Mouse (Mus musculus) kidney, postnatal 0 days (tissue): ENCODE data around the gene Sv2c. TPM values are rescaled to one million over a fixed set of nuclear protein-coding genes. Genes with fewer than 3 reads are reported as not detected.

ENCODE experiments used
- ATAC-seq: fragments of 200-750 bp; cut with Nextera tagmentation; replicated peaks from 2 replicates; pipeline ENCODE4 v1.8.0; 2017; ENCODE audit warnings: low read depth, moderate number of reproducible peaks, moderate TSS enrichment, moderate library complexity; ENCODE audit not compliant: low FRiP score
- DNase-seq: peaks from one replicate; pipeline ENCODE4 v3.0.0-alpha.2; 2016; ENCODE audit warnings: low spot score
- H3K27ac ChIP-seq: fragments of 300-500 bp; sonication (generic); 2 replicates; pipeline ENCODE4 v1.5.1; 2014; ENCODE audit warnings: mild to moderate bottlenecking
- H3K27me3 ChIP-seq: fragments of 300-500 bp; sonication (generic); 2 replicates; pipeline ENCODE4 v1.6.1; 2014; ENCODE audit warnings: low read length, mixed read lengths; ENCODE audit not compliant: insufficient read depth
- H3K36me3 ChIP-seq: fragments of 300-500 bp; sonication (generic); 2 replicates; pipeline ENCODE4 v1.6.1; 2014; ENCODE audit warnings: low read length, mixed read lengths; ENCODE audit not compliant: insufficient read depth
- H3K4me1 ChIP-seq: fragments of 300-500 bp; sonication (generic); replicated peaks from 2 replicates; pipeline ENCODE4 v1.6.1; 2014; ENCODE audit warnings: antibody characterized with exemption, low read length, mixed read lengths; ENCODE audit not compliant: insufficient read depth
- H3K4me2 ChIP-seq: fragments of 300-500 bp; sonication (generic); 2 replicates; pipeline ENCODE4 v1.6.1; 2014; ENCODE audit warnings: mild to moderate bottlenecking, low read length, moderate library complexity, mixed read lengths
- H3K4me3 ChIP-seq: fragments of 300-500 bp; sonication (generic); replicated peaks from 2 replicates; pipeline ENCODE4 v1.5.1; 2014; ENCODE audit warnings: low read depth, low read length
- H3K9ac ChIP-seq: fragments of 300-500 bp; sonication (generic); 2 replicates; pipeline ENCODE4 v1.6.1; 2014; ENCODE audit warnings: low read depth, low read length
- H3K9me3 ChIP-seq: fragments of 300-500 bp; sonication (generic); replicated peaks from 2 replicates; pipeline ENCODE4 v1.6.1; 2016; ENCODE audit warnings: low read length, inconsistent platforms, mixed read lengths
- CTCF ChIP-seq: IDR thresholded peaks from 2 replicates; pipeline ENCODE4 v1.5.1; 2016; ENCODE audit warnings: antibody characterized with exemption, low read depth, mild to moderate bottlenecking, moderate library complexity
- WGBS: fragments of 180-500 bp; shearing (Covaris S2); extraction: QIAGEN DNeasy Blood & Tissue Kit; methylation state at CpG from one replicate; pipeline ENCODE4 v1.1.7; 2014; 5-methylcytosine and 5-hydroxymethylcytosine counted together
- polyA plus RNA-seq: library from polyadenylated mRNA; unstranded; fragments of >200 nt; fragmentation: Nextera tagmentation; extraction: Ambion mirVana; gene quantifications from 2 replicates; pipeline ENCODE4 v1.2.1, GENCODE M21; 2015

Sv2c gene
- polyA plus RNA-seq, 1 experiment from 2014 or later = 0.39 TPM

DNA sequence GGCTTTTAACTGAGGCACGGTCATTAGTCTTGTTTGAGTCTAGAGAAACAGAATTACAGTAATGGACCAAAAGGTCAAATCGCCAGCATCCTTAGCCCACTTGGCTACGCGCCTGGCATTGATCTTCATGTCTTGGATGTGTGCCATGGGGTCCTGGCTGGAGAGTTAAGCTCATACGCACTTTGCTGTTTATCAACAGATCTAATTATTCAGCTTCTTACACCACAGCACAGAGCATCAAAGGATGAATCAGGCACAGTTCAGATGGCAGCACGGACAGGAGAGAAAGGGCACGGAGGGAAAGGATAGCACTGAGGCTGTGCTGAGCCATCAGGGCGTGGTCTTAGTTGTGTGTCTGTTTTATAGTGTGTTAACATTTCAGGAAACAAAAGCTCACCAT lies 58.8 kb downstream of the Sv2c start:
- Histone ChIP-seq H3K27me3 (no peaks in the 10 kb centered on the region), H3K4me1 (no peaks in the 10 kb centered on the region), H3K27ac (no peak overlapping the region), H3K4me2 (no peak overlapping the region), H3K9ac (no peak overlapping the region), H3K4me3 (no peak overlapping the region), H3K36me3 (no peaks in the 10 kb centered on the region), H3K9me3 (no peaks in the 10 kb centered on the region)
- 47% methylated on average over 8 of the region's 8 CpGs for WGBS
- no peak for TF ChIP-seq CTCF
- DNase-seq = no peak
- no peak for ATAC-seq

DNA sequence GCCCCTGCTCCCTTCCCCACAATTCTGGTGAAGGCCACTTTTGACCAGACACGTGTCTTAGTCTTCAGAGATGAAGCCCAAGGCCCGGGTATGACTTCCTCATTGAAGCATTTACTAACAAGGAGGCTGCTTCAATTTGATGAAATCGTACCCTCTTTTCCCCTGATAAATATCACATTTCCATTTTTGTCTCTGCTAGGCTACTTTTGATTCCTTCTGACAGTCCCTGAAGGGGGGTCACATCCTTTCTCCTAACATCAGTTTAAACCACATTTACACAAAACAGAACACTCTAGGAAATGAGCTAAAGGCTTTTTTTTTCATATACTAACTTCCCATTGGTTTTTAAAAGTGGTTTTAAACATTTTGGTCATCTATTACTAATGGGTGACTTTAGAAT lies 79.6 kb downstream of the Sv2c start:
- ATAC-seq (no peak), DNase-seq (no peak)
- Histone ChIP-seq H3K27ac (no peak overlapping the region), H3K9ac (no peak overlapping the region), H3K27me3 (no peaks in the 10 kb centered on the region), H3K9me3 (no peaks in the 10 kb centered on the region), H3K36me3 (no peaks in the 10 kb centered on the region), H3K4me3 (no peak overlapping the region), H3K4me2 (no peak overlapping the region), H3K4me1 (no peaks in the 10 kb centered on the region)
- 84% methylated on average over 3 of the region's 3 CpGs for WGBS
- no peak for TF ChIP-seq CTCF

- Histone ChIP-seq H3K27ac (no peak overlapping the region), H3K9me3 (no peaks in the 10 kb centered on the region), H3K4me3 (no peak overlapping the region), H3K4me2 (no peak overlapping the region), H3K4me1 (no peaks in the 10 kb centered on the region), H3K9ac (no peak overlapping the region), H3K36me3 (no peaks in the 10 kb centered on the region), H3K27me3 (no peaks in the 10 kb centered on the region)
- DNase-seq (no peak), ATAC-seq (no peak)
- 77% methylated on average over 5 of the region's 5 CpGs for WGBS
- no peak for TF ChIP-seq CTCF
Measured at GRCm38 (mm10) chr13:96045396-96045795, 87.0 kb downstream of the Sv2c start.

GRCm38 (mm10) chr13:96040275-96041042 lies 91.9 kb downstream of the Sv2c start:
- no peaks in the 10 kb centered on the region for H3K9me3 ChIP-seq
- no peaks in the 10 kb centered on the region for H3K27me3 ChIP-seq
- DNase-seq = no peak
- H3K4me2 ChIP-seq = no peak overlapping the region
- H3K36me3 ChIP-seq = no peaks in the 10 kb centered on the region
- no peak for ATAC-seq
- no peak for TF ChIP-seq CTCF
- H3K4me1 ChIP-seq = no peaks in the 10 kb centered on the region
- H3K27ac ChIP-seq = no peak overlapping the region
- WGBS = 62% methylated on average over 11 of the region's 11 CpGs
- H3K9ac ChIP-seq = no peak overlapping the region
- H3K4me3 ChIP-seq = no peak overlapping the region

GRCm38 (mm10) chr13:96039536-96039935 lies 92.8 kb downstream of the Sv2c start:
- H3K9me3 ChIP-seq = no peaks in the 10 kb centered on the region
- H3K4me3 ChIP-seq = no peak overlapping the region
- WGBS = 82% methylated on average over 1 of the region's 1 CpGs
- DNase-seq (no peak), ATAC-seq (no peak)
- no peak overlapping the region for H3K9ac ChIP-seq
- H3K27ac ChIP-seq = no peak overlapping the region
- no peak for TF ChIP-seq CTCF
- no peak overlapping the region for H3K4me2 ChIP-seq
- H3K4me1 ChIP-seq = no peaks in the 10 kb centered on the region
- H3K27me3 ChIP-seq = no peaks in the 10 kb centered on the region
- no peaks in the 10 kb centered on the region for H3K36me3 ChIP-seq

DNA sequence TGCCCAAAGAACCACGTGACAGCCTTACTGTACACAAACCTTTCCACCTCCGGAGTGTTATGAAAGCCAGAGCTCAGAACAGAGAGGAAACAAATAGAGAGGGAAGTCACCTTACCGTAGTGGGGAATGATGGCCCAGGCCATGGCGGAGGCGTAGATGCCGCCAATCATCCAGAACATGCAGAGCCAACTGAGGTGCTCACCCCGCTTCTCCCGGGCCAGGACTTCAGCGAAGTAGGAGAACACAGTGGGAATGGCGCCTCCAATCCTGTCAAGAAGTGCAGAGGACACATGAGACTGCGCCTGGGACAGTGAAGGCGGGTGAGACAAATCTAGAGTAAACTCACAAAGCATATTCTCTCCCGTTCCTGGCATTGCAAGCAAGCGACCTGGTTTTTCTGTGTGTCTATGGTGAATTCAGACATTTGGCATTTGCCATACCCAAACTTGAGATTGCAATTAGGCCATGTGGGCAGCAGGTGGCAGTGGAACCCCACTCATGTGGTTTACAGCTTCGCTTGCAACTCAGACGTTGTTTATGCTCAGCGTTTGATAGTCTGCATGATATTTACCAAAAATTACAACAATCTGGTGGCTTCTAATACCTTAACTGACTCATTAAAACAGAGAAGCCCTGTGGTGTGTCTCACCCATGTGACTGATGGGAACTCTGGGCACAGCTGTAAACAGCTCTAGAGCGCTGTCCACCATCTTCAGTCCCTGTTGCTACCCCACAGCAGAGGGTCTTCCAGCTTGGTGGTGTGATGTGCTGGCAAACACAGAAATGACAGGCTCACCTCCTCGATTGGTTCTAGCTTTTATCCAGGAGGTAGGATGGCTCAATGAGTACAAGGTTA lies 101.8 kb downstream of the Sv2c start:
- TF ChIP-seq CTCF = peak; percentile 80
- DNase-seq = peak; percentile 29

More for the DNA sequence above, 101.8 kb downstream of the Sv2c start:
- no peak overlapping the region for H3K4me2 ChIP-seq
- H3K27ac ChIP-seq = no peak overlapping the region
- no peak overlapping the region for H3K9ac ChIP-seq
- no peak for ATAC-seq
- H3K4me3 ChIP-seq = no peak overlapping the region
- H3K4me1 ChIP-seq = no peaks in the 10 kb centered on the region
- H3K27me3 ChIP-seq = no peaks in the 10 kb centered on the region
- 65% methylated on average over 19 of the region's 19 CpGs for WGBS
- H3K9me3 ChIP-seq = no peaks in the 10 kb centered on the region
- no peaks in the 10 kb centered on the region for H3K36me3 ChIP-seq
